Mouse (Mus musculus) liver, adult (tissue): ENCODE measurements around the gene Pitpnm2.

Experiments
- GATA4 ChIP-seq: IDR thresholded peaks from 2 replicates; pipeline ENCODE4 v1.6.1; 2014; ENCODE audit warnings: mild to moderate bottlenecking, low read length; ENCODE audit not compliant: insufficient replicate concordance

Gene Pitpnm2

GRCm38 (mm10) chr5:124232360-124233143 is 17.0 kb downstream of the Pitpnm2 start:
- TF ChIP-seq GATA4: no peak

- no peak for TF ChIP-seq GATA4
These were observed 19.1 kb downstream of the Pitpnm2 start for GRCm38 (mm10) chr5:124230461-124230860.

DNA sequence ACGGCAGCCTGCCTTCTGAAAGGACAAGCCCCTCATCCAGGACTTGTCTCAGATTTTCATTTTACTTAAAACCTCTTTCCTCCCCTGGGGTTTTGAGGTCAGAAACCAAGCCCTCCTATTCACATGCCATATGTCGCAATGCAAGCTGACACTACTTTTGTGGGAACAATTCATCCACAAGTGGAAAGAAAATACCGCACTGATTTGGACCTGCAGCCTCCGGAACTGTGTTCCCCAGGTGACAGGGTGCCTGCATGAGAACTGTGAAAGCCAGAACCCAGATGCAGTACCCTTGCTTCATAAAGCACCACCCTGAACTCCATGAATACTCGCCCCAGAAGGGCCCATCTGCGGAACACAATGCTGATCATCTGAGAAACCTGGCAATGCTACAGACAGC is 22.4 kb downstream of the Pitpnm2 start:
- TF ChIP-seq GATA4: no peak

DNA sequence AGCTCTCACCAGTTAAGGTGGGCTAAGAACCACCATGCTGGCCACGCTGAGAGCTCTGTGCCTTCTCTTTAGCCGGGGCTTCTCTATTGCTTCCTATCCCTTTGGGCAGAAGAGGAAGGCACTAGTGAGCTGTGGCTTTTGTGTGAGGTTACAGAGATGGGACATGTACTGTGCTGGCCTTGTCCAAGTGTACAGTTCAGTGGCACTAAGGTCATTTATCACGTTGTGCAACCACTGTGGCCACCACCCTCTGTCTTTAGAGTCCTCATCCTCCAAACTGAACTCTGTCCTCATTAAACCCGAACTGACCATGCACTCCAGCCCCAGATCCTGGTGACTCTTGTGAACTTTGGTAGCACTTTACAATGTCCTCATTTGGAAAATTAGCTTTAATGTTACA is 23.1 kb downstream of the Pitpnm2 start:
- TF ChIP-seq GATA4: no peak; the same call in 1 of the 2 replicates

GRCm38 (mm10) chr5:124225891-124226290 is 23.7 kb downstream of the Pitpnm2 start:
- TF ChIP-seq GATA4: no peak

DNA sequence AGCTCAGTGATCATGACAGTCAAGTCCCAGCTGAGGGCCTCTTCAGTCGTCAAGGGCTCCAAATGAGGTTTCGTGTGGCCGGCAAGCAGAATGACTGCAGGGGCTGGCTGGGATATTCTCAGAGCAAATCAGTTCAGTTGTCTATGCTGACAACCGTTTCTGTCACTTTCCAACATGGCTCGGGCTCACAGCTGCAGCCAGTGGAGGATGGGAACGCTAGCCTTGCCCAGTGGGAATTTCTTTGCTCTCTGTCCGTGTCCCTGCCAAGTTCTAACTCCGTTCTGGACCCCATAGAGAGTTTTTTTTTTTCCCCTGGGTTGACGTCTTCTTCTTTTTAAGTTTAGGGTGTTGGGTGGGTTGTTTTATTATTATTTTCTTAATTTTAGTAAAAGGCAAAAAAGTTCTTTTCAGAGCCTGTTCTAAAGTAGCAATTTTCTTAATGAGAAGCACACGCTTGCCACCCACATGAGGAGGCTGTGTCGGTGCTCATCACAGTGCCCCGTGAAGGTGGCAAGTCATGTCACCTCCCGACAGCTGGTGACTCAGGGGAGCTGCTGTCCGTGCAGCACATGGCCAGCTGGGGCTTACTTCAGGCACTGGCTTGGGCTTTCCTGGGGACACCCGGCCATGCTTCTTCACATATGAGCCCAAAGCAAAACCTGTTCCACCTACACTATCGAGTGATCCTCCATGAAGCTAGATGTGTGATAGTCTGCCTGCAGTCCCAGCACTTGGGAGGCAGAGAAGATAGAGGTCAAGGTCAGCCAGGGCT is 25.1 kb downstream of the Pitpnm2 start:
- no peak for TF ChIP-seq GATA4

DNA sequence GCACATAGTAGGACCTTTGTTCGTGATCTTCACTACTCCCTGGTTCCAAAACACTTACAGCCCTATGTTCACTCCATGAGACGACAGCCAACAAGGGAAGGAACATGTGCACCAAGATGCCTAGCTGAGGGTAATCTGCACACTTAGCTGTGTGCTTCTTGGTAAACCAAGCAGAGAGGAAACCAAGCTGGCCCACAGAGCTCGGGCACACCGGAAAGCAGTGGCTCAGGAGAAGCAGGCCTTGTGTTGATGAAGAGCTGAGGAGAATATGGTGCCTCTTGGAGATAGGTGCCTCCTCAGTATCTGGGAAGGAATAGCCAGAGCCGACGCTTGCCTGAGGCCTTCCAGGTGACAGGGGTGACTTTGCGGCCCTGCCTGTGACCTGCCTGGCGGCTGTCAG is 26.0 kb downstream of the Pitpnm2 start:
- no peak for TF ChIP-seq GATA4

DNA sequence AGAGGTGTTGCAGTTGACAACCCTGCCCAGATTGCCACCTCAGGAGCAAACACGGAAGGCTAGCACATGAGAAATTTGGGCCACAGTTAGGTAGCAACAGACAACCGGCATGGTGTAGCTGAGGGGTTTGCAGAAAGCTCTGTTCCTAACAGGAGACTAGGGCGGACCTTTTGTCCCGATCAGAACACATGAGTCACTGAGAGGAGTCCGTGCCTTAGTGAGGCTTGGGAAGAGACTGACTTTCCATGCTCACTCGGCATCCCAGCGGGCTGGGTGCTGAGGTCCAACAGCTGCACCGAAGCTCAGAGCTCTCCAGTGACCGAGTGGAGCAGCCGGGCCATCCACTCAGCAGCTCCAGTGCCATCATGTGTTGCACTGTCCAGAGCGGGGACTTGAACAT is 26.9 kb downstream of the Pitpnm2 start:
- TF ChIP-seq GATA4: no peak

GRCm38 (mm10) chr5:124221736-124222040 is 27.9 kb downstream of the Pitpnm2 start:
- no peak for TF ChIP-seq GATA4

DNA sequence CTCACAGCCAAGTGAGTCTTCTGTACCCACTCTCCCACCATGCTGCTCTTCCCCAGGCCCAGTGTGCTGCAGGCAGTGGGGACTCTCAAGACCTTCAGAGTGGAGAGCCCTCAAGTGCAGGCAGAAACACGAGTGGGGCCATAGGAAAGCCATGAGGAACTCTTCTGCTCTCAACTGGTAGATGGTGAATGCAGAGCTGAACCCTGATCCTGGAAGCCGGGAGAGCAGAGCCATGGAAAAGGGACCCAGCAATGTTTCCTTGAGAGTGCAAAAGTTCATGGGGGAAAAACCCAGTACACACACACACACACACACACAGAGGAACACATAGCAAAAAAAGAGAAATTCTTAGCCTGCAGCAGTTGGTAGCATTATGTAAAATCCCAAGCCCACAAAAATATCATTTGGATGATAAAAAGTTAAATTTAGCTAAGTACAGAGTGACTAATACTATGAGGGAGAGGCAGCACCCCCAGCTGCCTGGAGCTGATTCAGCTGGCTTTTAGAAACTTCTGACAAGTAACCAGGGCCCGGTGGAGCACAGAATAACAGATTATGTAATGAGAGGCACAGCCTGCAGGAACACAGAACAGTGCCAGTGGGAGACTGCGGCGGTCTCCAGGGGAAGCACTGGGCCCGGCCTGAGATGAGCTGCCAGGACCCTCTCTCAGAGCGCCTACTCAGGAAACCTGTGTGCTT is 28.4 kb downstream of the Pitpnm2 start:
- no peak for TF ChIP-seq GATA4

DNA sequence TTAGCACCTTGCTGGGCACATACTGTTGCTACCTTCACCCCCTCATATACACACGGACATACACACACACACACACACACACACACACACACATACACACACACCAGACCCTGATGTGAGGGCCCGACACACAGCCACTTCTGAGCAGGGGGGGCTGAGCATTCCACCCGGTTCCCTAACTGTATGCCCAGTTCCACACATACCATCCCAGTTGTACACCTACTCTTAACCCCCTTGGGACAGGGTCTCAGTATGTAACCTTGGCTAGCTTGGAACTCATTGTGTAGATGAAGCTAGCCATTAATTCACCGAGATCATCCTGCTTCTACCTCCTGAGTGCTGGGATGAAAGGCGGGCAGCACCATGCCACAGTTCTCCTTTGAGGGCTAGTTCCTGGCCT is 29.0 kb downstream of the Pitpnm2 start:
- no peak for TF ChIP-seq GATA4

DNA sequence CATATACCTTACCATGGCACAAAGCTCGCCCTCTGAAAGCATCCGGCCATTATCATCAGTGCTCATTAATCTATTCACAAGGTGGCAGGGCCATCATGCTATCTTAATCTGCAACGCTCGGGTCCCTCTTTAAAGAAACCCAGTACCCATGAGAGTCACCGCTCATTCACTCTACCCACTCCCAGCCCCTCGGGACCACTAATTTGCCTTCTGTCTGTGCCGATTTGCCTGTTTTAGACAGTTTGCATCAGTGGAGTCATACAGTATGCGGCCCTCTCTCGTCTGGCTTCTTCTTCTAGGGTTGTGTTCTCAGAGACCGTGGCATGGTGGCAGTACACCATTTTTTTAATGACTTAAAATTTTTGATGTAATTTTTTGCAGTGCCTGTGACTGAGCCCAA is 30.1 kb downstream of the Pitpnm2 start:
- no peak for TF ChIP-seq GATA4

DNA sequence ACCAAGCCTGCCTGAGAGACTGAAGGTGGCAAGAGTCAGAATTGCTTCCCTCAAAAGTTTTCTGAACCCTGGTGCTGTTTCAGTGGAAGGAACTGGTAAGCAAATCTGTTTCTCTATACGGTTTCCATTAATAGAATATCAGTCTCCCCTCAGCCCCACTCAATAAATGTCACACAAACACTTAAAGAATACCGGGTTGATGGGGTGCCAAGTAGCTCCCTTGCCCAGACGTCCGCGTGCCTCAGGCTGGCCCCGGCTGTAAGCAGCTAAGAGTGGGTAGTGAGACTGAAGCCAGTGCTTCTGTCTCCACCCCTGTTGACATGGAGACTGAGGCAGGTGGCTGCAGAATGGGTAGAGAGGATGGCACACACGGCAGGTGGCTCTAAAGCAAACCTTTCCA is 30.6 kb downstream of the Pitpnm2 start:
- TF ChIP-seq GATA4: no peak

DNA sequence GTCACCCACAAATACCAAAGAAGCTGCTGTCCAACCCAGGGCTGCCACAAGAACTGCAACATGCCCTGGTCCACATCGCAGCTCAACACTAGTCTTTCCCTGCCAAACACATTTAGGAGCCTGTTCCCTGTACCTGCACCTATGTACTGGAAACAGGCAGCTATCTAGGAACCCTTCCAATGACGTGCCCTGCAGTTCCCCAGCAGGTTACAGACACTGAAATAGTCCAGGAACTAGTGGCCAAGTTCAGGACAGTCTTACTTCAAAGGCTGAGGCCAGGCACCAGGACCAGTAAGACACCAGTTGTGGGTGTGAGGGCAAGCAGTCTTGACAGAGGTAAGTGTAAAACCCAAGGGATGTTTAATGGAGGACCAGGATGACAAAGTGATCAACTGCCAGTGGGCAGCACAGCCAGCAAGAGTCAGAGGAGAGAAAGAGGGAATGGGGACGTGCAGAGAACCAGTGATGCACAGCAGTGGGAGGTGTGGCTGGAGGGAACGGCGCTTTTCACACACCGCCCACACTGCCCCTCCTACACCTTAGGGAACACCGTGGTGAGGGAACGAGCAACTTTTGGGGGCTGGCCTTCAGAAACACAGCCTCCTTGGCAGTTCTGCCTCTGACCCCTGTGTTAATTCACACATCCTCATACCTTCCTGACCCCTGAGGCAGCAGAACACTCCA is 31.9 kb downstream of the Pitpnm2 start:
- TF ChIP-seq GATA4: no peak

DNA sequence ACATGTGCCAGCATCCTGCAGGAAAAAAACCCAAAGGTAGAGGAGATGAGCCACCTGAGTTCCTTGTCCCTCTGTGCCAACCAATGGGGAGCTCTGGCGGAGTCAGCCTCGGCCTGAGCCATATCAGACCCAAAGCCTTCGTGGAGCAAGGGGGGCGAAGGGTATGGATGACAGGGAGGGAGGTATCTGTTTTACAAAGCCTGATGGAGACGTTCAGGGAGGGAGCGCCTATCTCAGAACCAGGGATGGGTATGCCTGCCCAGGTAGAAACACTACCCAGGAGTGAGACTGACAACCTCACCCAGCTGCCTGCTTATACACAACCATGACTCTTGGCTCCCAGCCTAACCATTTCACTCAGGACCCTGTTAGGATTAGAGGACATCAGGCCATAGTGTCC is 33.2 kb downstream of the Pitpnm2 start:
- no peak for TF ChIP-seq GATA4

DNA sequence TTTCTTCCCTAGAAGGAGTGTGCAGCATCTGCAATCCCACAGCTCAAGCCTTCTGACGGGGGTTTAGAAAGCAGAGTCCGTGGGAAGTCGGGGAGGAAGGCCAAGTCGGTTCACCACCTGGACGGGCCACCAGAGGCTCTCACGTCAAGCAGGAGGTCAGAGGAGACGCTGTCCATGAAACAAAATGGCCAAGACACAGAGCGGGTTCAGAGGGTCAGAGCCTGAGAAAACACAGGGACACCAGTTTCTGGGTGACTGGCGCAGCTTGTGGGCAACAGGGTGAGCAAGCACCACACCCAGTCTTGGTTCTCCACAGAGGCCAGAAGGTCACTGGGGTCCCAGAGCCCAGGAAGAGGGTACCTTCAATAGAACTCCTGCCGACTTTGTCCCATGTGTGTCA is 33.9 kb downstream of the Pitpnm2 start:
- no peak for TF ChIP-seq GATA4

DNA sequence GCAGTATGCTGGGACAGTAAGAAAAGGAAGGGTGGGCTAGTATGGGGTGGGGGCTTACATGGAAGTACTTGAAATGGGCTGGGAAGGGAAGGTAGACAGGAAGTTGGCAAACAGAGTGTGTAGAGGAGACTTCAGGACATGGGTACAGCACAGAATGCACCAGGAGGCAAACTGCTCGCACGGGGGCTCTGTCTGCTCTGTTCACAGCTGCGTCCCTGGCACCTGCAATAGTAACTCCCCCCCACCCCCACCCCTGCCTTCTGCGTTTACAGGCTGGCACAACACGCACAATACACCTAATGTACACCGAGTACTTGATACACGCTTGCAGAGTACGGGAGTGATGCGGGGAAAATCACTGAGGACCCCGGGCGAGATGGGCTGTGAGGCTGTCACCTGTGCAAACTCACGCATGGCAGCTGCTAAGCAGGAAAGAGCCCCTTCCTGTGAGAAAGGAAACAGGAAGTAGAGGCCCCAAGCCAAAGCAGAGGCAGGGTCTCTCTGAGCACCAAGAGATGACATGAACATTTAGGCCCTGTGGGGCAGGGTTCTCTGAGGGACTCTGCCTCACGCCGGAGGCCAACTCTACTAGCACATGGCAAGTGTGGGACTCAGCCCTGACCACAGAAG is 34.9 kb downstream of the Pitpnm2 start:
- TF ChIP-seq GATA4: no peak
